Mouse (Mus musculus) neural tube, embryonic 14.5 days (tissue): Measurements from ENCODE around the gene Ackr2. TPM values are rescaled to one million over a fixed set of nuclear protein-coding genes. Genes with fewer than 3 reads are reported as not detected.

Experiments
- ATAC-seq: fragments of 200-750 bp; cut with Nextera tagmentation; 2 replicates; pipeline ENCODE4 v1.8.0; 2017; ENCODE audit warnings: low read depth, mild to moderate bottlenecking, moderate TSS enrichment, moderate library complexity
- H3K27ac ChIP-seq: fragments of 300-500 bp; sonication (generic); 2 replicates; pipeline ENCODE4 v1.5.1; 2014; ENCODE audit warnings: low read depth, mild to moderate bottlenecking, control low read depth, low read length, moderate library complexity, mixed read lengths
- H3K27me3 ChIP-seq: fragments of 300-500 bp; sonication (generic); 2 replicates; pipeline ENCODE4 v1.6.1; 2014; ENCODE audit warnings: low read length; ENCODE audit not compliant: control insufficient read depth, insufficient read depth
- H3K36me3 ChIP-seq: fragments of 300-500 bp; sonication (generic); 2 replicates; pipeline ENCODE4 v1.6.1; 2014; ENCODE audit warnings: low read length, mixed read lengths; ENCODE audit not compliant: control insufficient read depth, insufficient read depth
- H3K4me1 ChIP-seq: fragments of 300-500 bp; sonication (generic); 2 replicates; pipeline ENCODE4 v1.6.1; 2014; ENCODE audit warnings: low read length; ENCODE audit not compliant: control insufficient read depth, insufficient read depth
- H3K4me2 ChIP-seq: fragments of 300-500 bp; sonication (generic); 2 replicates; pipeline ENCODE4 v1.6.1; 2014; ENCODE audit warnings: mild to moderate bottlenecking, low read depth, low read length, control low read depth
- H3K4me3 ChIP-seq: fragments of 300-500 bp; sonication (generic); 2 replicates; pipeline ENCODE4 v1.5.1; 2014; ENCODE audit warnings: low read depth, low read length, control low read depth, mixed read lengths
- H3K9ac ChIP-seq: fragments of 300-500 bp; sonication (generic); replicated peaks from 2 replicates; pipeline ENCODE4 v1.6.1; 2014; ENCODE audit warnings: low read depth, mild to moderate bottlenecking, control low read depth, low read length, mixed read lengths
- H3K9me3 ChIP-seq: fragments of 300-500 bp; sonication (generic); 2 replicates; pipeline ENCODE4 v1.6.1; 2016; ENCODE audit warnings: low read length; ENCODE audit not compliant: control insufficient read depth
- WGBS: fragments of 180-500 bp; shearing (Covaris S2); extraction: QIAGEN DNeasy Blood & Tissue Kit; methylation state at CpG from one replicate; pipeline ENCODE4 v1.1.7; 2014; 5-methylcytosine and 5-hydroxymethylcytosine counted together
- polyA plus RNA-seq: library from polyadenylated mRNA; unstranded; fragments of >200 nt; fragmentation: Nextera tagmentation; extraction: Ambion mirVana; gene quantifications from 2 replicates; pipeline ENCODE4 v1.2.1, GENCODE M21; 2014

Ackr2 gene
- polyA plus RNA-seq, 1 experiment from 2014 or later = 1.6 TPM

- Histone ChIP-seq H3K27me3 (no peaks in the 10 kb centered on the region), H3K4me1 (no peaks in the 10 kb centered on the region), H3K4me3 (peak overlapping the region; percentile 33), H3K27ac (peak overlapping the region; percentile 55; the same call in 1 of the 2 replicates), H3K4me2 (peak overlapping the region; percentile 43), H3K36me3 (no peaks in the 10 kb centered on the region), H3K9me3 (no peaks in the 10 kb centered on the region), H3K9ac (no peak overlapping the region; the same call in 1 of the 2 replicates)
- WGBS = 74% methylated on average over 6 of the region's 6 CpGs
- peak; percentile 49; the same call in 1 of the 2 replicates for ATAC-seq
Measured at GRCm38 (mm10) chr9:121937451-121937864, 39.3 kb downstream of the Ackr2 start.

DNA sequence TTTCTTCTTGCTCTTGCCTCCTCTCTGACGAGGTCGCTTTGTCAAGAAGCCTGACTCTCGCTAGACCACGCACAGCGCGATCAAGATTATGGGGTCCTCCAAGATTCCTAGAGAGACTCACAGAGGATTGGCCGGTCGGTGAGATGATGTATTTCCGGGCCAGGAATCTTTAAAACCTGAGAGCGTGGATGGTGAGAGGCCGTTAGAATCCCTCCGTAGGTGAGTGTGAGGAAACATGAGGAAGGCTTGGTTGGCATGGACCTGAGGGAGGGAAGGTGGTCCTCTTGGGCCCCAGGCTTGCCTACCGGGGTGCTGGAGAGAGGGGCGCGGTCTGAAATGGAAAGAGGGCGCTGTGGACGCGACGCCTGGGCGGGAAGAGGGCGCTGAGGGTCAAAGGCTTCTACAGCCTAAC is 39.8 kb downstream of the Ackr2 start:
- Histone ChIP-seq H3K27me3 (no peaks in the 10 kb centered on the region), H3K9me3 (no peaks in the 10 kb centered on the region), H3K27ac (peak overlapping the region; percentile 55; the same call in 1 of the 2 replicates), H3K36me3 (no peaks in the 10 kb centered on the region), H3K9ac (peak overlapping the region; percentile 39), H3K4me3 (peak overlapping the region; percentile 33), H3K4me2 (peak overlapping the region; percentile 43), H3K4me1 (no peaks in the 10 kb centered on the region)
- peak; percentile 71; the same call in 1 of the 2 replicates for ATAC-seq
- WGBS = 63% methylated on average over 21 of the region's 21 CpGs

DNA sequence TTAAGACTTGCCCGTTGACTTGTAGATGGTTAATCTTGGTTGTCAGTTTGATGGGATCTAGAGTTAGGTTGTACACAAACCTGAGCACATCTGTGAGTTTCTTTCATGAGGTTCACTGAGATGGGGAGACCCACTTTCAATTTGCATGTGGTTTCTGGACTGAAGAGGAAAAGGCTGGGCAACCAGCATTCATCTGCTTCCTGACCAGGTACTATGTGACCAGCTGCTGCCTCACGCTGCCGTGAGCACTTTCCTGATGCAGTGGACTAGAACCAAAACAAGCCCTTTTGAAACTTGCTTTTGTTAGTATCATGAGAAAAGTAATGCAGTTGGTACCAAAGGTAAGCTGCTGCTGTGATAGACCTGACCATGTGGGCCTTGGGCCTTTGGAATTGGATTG is 44.9 kb downstream of the Ackr2 start:
- Histone ChIP-seq H3K27me3 (no peaks in the 10 kb centered on the region), H3K4me2 (no peak overlapping the region), H3K4me1 (no peaks in the 10 kb centered on the region), H3K27ac (no peak overlapping the region), H3K9me3 (no peaks in the 10 kb centered on the region), H3K36me3 (no peaks in the 10 kb centered on the region), H3K4me3 (no peak overlapping the region), H3K9ac (no peak overlapping the region)
- 89% methylated on average over 3 of the region's 3 CpGs for WGBS
- ATAC-seq = no peak

DNA sequence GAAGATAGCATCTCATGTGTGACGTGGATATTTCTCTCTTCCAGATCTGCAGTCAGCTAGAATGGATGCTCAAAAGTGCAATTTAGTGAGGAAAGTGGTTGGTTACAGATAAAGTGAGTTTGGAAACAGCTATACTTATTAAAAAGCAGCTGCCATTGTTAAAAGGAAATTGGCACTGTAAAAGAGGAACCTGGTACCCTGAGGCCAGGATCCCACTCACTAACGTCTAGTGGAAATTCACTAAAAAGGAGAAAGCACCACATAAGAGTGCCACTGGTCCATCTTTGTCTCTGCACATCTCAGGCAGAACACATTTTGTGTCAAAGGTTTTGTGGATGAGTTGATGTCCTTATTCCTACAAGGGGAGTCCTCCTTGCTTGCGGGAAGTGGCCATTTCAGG is 45.5 kb downstream of the Ackr2 start:
- WGBS = 88% methylated on average over 3 of the region's 3 CpGs
- no peaks in the 10 kb centered on the region for H3K27me3 ChIP-seq
- no peak overlapping the region for H3K27ac ChIP-seq
- ATAC-seq = no peak
- no peaks in the 10 kb centered on the region for H3K4me1 ChIP-seq
- no peaks in the 10 kb centered on the region for H3K36me3 ChIP-seq
- H3K9ac ChIP-seq = no peak overlapping the region
- H3K4me3 ChIP-seq = no peak overlapping the region
- H3K9me3 ChIP-seq = no peaks in the 10 kb centered on the region
- no peak overlapping the region for H3K4me2 ChIP-seq

DNA sequence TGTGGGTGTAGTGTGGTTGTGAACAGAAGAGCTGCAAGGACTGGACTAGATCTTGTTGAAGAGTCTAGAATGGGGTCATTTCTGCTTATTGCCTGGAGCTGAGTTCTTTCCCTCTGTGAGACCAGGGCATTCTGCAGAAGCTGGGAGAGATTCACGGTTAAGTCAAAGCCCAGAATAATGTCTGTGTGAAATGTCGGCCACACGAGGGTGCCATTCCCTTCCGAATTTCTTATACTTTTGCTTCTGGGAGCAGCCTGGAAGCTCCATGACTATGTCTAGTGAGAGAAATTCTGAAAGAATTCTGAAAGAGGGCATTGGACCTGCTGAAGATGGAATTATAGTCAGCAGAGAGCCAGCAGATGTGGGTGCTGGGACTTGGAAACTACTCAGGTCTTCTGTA is 49.6 kb downstream of the Ackr2 start:
- H3K4me2 ChIP-seq = no peak overlapping the region
- WGBS = 7% methylated on average over 4 of the region's 4 CpGs
- H3K4me1 ChIP-seq = peaks cover 7% of the 10 kb centered on the region
- no peak for ATAC-seq
- no peaks in the 10 kb centered on the region for H3K36me3 ChIP-seq
- no peaks in the 10 kb centered on the region for H3K9me3 ChIP-seq
- H3K27ac ChIP-seq = no peak overlapping the region
- no peak overlapping the region for H3K4me3 ChIP-seq
- H3K27me3 ChIP-seq = no peaks in the 10 kb centered on the region
- H3K9ac ChIP-seq = no peak overlapping the region

- Histone ChIP-seq H3K9me3 (no peaks in the 10 kb centered on the region), H3K27ac (no peak overlapping the region), H3K4me2 (no peak overlapping the region), H3K4me1 (peaks cover 7% of the 10 kb centered on the region), H3K4me3 (no peak overlapping the region), H3K27me3 (no peaks in the 10 kb centered on the region), H3K36me3 (no peaks in the 10 kb centered on the region), H3K9ac (no peak overlapping the region)
- no peak for ATAC-seq
- WGBS = 82% methylated on average over 4 of the region's 4 CpGs
Measured at GRCm38 (mm10) chr9:121948431-121948830, 50.3 kb downstream of the Ackr2 start.

GRCm38 (mm10) chr9:121950418-121951113 is 52.4 kb downstream of the Ackr2 start, which contains the start of gene Fam198a:
Gene Fam198a (plus strand): TSS chr9:121950988.
- peaks cover 7% of the 10 kb centered on the region for H3K4me1 ChIP-seq
- peak within 1 kb of the TSS; percentile 15; the same call in 1 of the 2 replicates for H3K4me3 ChIP-seq
- 0 out of 2 replicates have a peak within 1 kb of the TSS, but pooled peaks have one; percentile 40 for H3K27ac ChIP-seq
- no peaks in the 10 kb centered on the region for H3K27me3 ChIP-seq
- H3K9ac ChIP-seq = no peak within 1 kb of the TSS
- H3K4me2 ChIP-seq = peak within 1 kb of the TSS; percentile 23
- peak; percentile 94; the same call in 1 of the 2 replicates for ATAC-seq
- no peaks in the 10 kb centered on the region for H3K9me3 ChIP-seq
- no peaks in the 10 kb centered on the region for H3K36me3 ChIP-seq
- WGBS = 9% methylated on average over 14 of the region's 14 CpGs

DNA sequence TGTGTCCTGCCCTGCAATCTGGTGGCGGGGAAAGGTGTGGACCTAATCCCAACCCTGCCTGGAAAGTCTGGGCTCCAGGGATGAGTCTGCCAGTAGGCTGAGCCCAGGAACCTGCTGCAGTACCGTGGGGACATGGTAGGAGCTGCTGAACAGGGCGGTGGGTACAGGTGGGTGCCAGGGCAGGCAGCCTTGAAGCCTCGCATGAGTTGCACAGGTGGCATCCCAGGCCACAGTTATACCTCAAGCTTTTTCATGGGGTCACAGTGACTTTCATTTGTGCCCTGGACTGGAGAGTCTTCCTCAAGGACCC is 52.9 kb downstream of the Ackr2 start:
- 36% methylated on average over 4 of the region's 4 CpGs for WGBS
- Histone ChIP-seq H3K27me3 (no peaks in the 10 kb centered on the region), H3K4me1 (peaks cover 7% of the 10 kb centered on the region), H3K9ac (no peak overlapping the region), H3K36me3 (no peaks in the 10 kb centered on the region), H3K27ac (no peak overlapping the region), H3K4me3 (peak overlapping the region; percentile 15; the same call in 1 of the 2 replicates), H3K4me2 (peak overlapping the region; percentile 23; the same call in 1 of the 2 replicates), H3K9me3 (no peaks in the 10 kb centered on the region)
- peak; percentile 56; the same call in 1 of the 2 replicates for ATAC-seq

DNA sequence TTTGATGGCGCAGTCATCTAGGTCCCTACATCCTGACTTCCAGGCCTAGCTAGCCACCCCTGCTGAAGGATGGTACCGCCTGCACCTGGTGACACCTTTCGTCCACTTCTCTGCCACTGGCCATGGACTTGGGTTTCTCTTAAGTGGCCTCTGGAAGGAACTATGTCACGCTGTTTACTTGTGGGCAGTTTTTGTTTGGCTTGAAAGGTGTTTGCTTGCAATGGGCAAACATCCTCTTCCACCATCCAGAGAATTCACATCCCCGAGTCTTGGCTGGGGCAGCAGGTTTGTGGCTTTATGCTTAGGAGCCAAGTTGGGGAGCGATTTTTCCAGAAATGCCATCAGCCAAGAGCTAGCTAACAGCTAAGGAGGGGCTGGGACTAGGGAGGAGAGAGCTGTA is 54.4 kb downstream of the Ackr2 start:
- no peaks in the 10 kb centered on the region for H3K27me3 ChIP-seq
- 92% methylated on average over 6 of the region's 6 CpGs for WGBS
- peaks cover 7% of the 10 kb centered on the region for H3K4me1 ChIP-seq
- H3K27ac ChIP-seq = no peak overlapping the region
- no peaks in the 10 kb centered on the region for H3K36me3 ChIP-seq
- H3K4me3 ChIP-seq = no peak overlapping the region
- no peak for ATAC-seq
- no peak overlapping the region for H3K9ac ChIP-seq
- H3K4me2 ChIP-seq = no peak overlapping the region
- H3K9me3 ChIP-seq = no peaks in the 10 kb centered on the region
